Mouse (Mus musculus): Measurements from ENCODE around the gene Selplg. TPM values are rescaled to one million over a fixed set of nuclear protein-coding genes. Genes with fewer than 3 reads are reported as not detected.
A peak's percentile ranks its signal among the peaks of the same experiment; 100 is the strongest.

Selplg gene
- polyA plus RNA-seq (2014; fragmentation: Nextera tagmentation; extraction: Ambion mirVana), result 1.6 and 2.4 TPM in 2 replicates

- Histone ChIP-seq H3K4me1 (replicated peaks; ENCODE audit: control insufficient read depth, insufficient read depth, low read length) (no peaks in the 10 kb centered on the region), H3K27me3 (ENCODE audit: control insufficient read depth, insufficient read depth, low read length) (no peaks in the 10 kb centered on the region), H3K9me3 (ENCODE audit: control insufficient read depth, low read length) (no peaks in the 10 kb centered on the region), H3K36me3 (replicated peaks; ENCODE audit: control insufficient read depth, insufficient read depth) (no peaks in the 10 kb centered on the region), H3K27ac (no peak within 1 kb of the TSS), H3K4me2 (replicated peaks) (no peak within 1 kb of the TSS), H3K4me3 (replicated peaks; ENCODE audit: low read length) (no peak within 1 kb of the TSS), H3K9ac (no peak within 1 kb of the TSS)
- ATAC-seq (ENCODE audit: low FRiP score) (no peak), DNase-seq (ENCODE audit: low spot score) (no peak)
- 39% methylated on average over 8 of the region's 8 CpGs for WGBS
Measured at GRCm38 (mm10) chr5:113832490-113832901, at the start of gene Selplg. Gene Selplg, minus strand, starts transcription at chr5:113832644.

- 97% methylated on average over 14 of the region's 14 CpGs for WGBS
- H3K9me3 ChIP-seq (ENCODE audit: control insufficient read depth, low read length), result no peaks in the 10 kb centered on the region
- H3K36me3 ChIP-seq (replicated peaks; ENCODE audit: control insufficient read depth, insufficient read depth), result peaks cover 40% of the 10 kb centered on the region
- DNase-seq (ENCODE audit: low spot score) (no peak), ATAC-seq (ENCODE audit: low FRiP score) (no peak)
- H3K9ac ChIP-seq, result no peak overlapping the region
- H3K4me2 ChIP-seq (replicated peaks), result no peak overlapping the region
- H3K4me3 ChIP-seq (replicated peaks; ENCODE audit: low read length), result no peak overlapping the region
- no peak overlapping the region for H3K27ac ChIP-seq
- no peaks in the 10 kb centered on the region for H3K27me3 ChIP-seq (ENCODE audit: control insufficient read depth, insufficient read depth, low read length)
- peaks cover 39% of the 10 kb centered on the region for H3K4me1 ChIP-seq (replicated peaks; ENCODE audit: control insufficient read depth, insufficient read depth, low read length)
Measured at GRCm38 (mm10) chr5:113881136-113881535, 48.7 kb upstream of the Selplg start.

GRCm38 (mm10) chr5:113878943-113879617 lies 46.6 kb upstream of the Selplg start:
- no peak for DNase-seq (ENCODE audit: low spot score)

GRCm38 (mm10) chr5:113877565-113877964 lies 45.1 kb upstream of the Selplg start:
- DNase-seq (ENCODE audit: low spot score) (no peak), ATAC-seq (ENCODE audit: low FRiP score) (no peak)
- no peaks in the 10 kb centered on the region for H3K9me3 ChIP-seq (ENCODE audit: control insufficient read depth, low read length)
- H3K4me1 ChIP-seq (replicated peaks; ENCODE audit: control insufficient read depth, insufficient read depth, low read length), result peaks cover 30% of the 10 kb centered on the region
- peaks cover 43% of the 10 kb centered on the region for H3K36me3 ChIP-seq (replicated peaks; ENCODE audit: control insufficient read depth, insufficient read depth)
- no peak overlapping the region for H3K4me2 ChIP-seq (replicated peaks)
- WGBS, result 71% methylated on average over 3 of the region's 3 CpGs
- no peak overlapping the region for H3K4me3 ChIP-seq (replicated peaks; ENCODE audit: low read length)
- H3K27ac ChIP-seq, result no peak overlapping the region
- no peaks in the 10 kb centered on the region for H3K27me3 ChIP-seq (ENCODE audit: control insufficient read depth, insufficient read depth, low read length)
- no peak overlapping the region for H3K9ac ChIP-seq

More at GRCm38 (mm10) chr5:113878943-113879617, 46.6 kb upstream of the Selplg start:
- H3K9me3 ChIP-seq (ENCODE audit: control insufficient read depth, low read length), result no peaks in the 10 kb centered on the region
- H3K36me3 ChIP-seq (replicated peaks; ENCODE audit: control insufficient read depth, insufficient read depth), result peaks cover 43% of the 10 kb centered on the region
- H3K4me2 ChIP-seq (replicated peaks), result no peak overlapping the region
- H3K4me1 ChIP-seq (replicated peaks; ENCODE audit: control insufficient read depth, insufficient read depth, low read length), result peaks cover 32% of the 10 kb centered on the region
- no peak overlapping the region for H3K4me3 ChIP-seq (replicated peaks; ENCODE audit: low read length)
- no peak overlapping the region for H3K9ac ChIP-seq
- no peak for ATAC-seq (ENCODE audit: low FRiP score)
- H3K27ac ChIP-seq, result no peak overlapping the region
- WGBS, result 87% methylated on average over 17 of the region's 17 CpGs
- H3K27me3 ChIP-seq (ENCODE audit: control insufficient read depth, insufficient read depth, low read length), result no peaks in the 10 kb centered on the region

GRCm38 (mm10) chr5:113876176-113876575 lies 43.7 kb upstream of the Selplg start:
- Histone ChIP-seq H3K27me3 (ENCODE audit: control insufficient read depth, insufficient read depth, low read length) (no peaks in the 10 kb centered on the region), H3K4me2 (replicated peaks) (no peak overlapping the region), H3K4me3 (replicated peaks; ENCODE audit: low read length) (no peak overlapping the region), H3K4me1 (replicated peaks; ENCODE audit: control insufficient read depth, insufficient read depth, low read length) (peaks cover 38% of the 10 kb centered on the region), H3K9me3 (ENCODE audit: control insufficient read depth, low read length) (no peaks in the 10 kb centered on the region), H3K36me3 (replicated peaks; ENCODE audit: control insufficient read depth, insufficient read depth) (peaks cover 34% of the 10 kb centered on the region), H3K27ac (no peak overlapping the region), H3K9ac (no peak overlapping the region)
- 92% methylated on average over 7 of the region's 7 CpGs for WGBS
- ATAC-seq (ENCODE audit: low FRiP score) (no peak), DNase-seq (ENCODE audit: low spot score) (no peak)

GRCm38 (mm10) chr5:113875625-113876024 lies 43.2 kb upstream of the Selplg start:
- DNase-seq (ENCODE audit: low spot score) (no peak), ATAC-seq (ENCODE audit: low FRiP score) (no peak)
- Histone ChIP-seq H3K9me3 (ENCODE audit: control insufficient read depth, low read length) (no peaks in the 10 kb centered on the region), H3K9ac (no peak overlapping the region), H3K27ac (no peak overlapping the region), H3K36me3 (replicated peaks; ENCODE audit: control insufficient read depth, insufficient read depth) (peaks cover 29% of the 10 kb centered on the region), H3K4me3 (replicated peaks; ENCODE audit: low read length) (no peak overlapping the region), H3K27me3 (ENCODE audit: control insufficient read depth, insufficient read depth, low read length) (no peaks in the 10 kb centered on the region), H3K4me2 (replicated peaks) (no peak overlapping the region), H3K4me1 (replicated peaks; ENCODE audit: control insufficient read depth, insufficient read depth, low read length) (peaks cover 43% of the 10 kb centered on the region)
- 93% methylated on average over 4 of the region's 4 CpGs for WGBS

GRCm38 (mm10) chr5:113874063-113875024 lies 41.9 kb upstream of the Selplg start:
- H3K4me2 ChIP-seq (replicated peaks), result peak overlapping the region; percentile 44
- peak overlapping the region; percentile 16 for H3K4me3 ChIP-seq (replicated peaks; ENCODE audit: low read length)
- peaks cover 55% of the 10 kb centered on the region for H3K4me1 ChIP-seq (replicated peaks; ENCODE audit: control insufficient read depth, insufficient read depth, low read length)
- no peak for DNase-seq (ENCODE audit: low spot score)
- peak overlapping the region; percentile 99 for H3K27ac ChIP-seq
- 44% methylated on average over 19 of the region's 19 CpGs for WGBS
- H3K9me3 ChIP-seq (ENCODE audit: control insufficient read depth, low read length), result no peaks in the 10 kb centered on the region
- H3K27me3 ChIP-seq (ENCODE audit: control insufficient read depth, insufficient read depth, low read length), result no peaks in the 10 kb centered on the region
- H3K36me3 ChIP-seq (replicated peaks; ENCODE audit: control insufficient read depth, insufficient read depth), result peaks cover 16% of the 10 kb centered on the region
- no peak for ATAC-seq (ENCODE audit: low FRiP score)
- H3K9ac ChIP-seq, result peak overlapping the region; percentile 54

- Histone ChIP-seq H3K36me3 (replicated peaks; ENCODE audit: control insufficient read depth, insufficient read depth) (peaks cover 8% of the 10 kb centered on the region; the same call in 1 of the 2 replicates), H3K27ac (peak overlapping the region; percentile 99), H3K4me1 (replicated peaks; ENCODE audit: control insufficient read depth, insufficient read depth, low read length) (peaks cover 62% of the 10 kb centered on the region), H3K9ac (peak overlapping the region; percentile 54), H3K27me3 (ENCODE audit: control insufficient read depth, insufficient read depth, low read length) (no peaks in the 10 kb centered on the region), H3K4me2 (replicated peaks) (peak overlapping the region; percentile 44), H3K9me3 (ENCODE audit: control insufficient read depth, low read length) (no peaks in the 10 kb centered on the region), H3K4me3 (replicated peaks; ENCODE audit: low read length) (peak overlapping the region; percentile 16)
- 3% methylated on average over 14 of the region's 15 CpGs for WGBS
- DNase-seq (ENCODE audit: low spot score) (peak; percentile 79), ATAC-seq (ENCODE audit: low FRiP score) (peak; percentile 91)
Measured at GRCm38 (mm10) chr5:113872936-113873912, 40.8 kb upstream of the Selplg start.

All from hindbrain, embryonic 14.5 days (tissue).